Mouse (Mus musculus) 3T3-L1 (cell line): ENCODE results near the gene Tbc1d8.

Experiments used
- DNase-seq: peaks from one replicate; pipeline ENCODE4 v3.0.0-alpha.2; 2015; ENCODE audit warnings: low read depth, low spot score

The Tbc1d8 gene

GRCm38 (mm10) chr1:39478057-39478895 lies at the start of gene Tbc1d8:
Gene Tbc1d8 (minus strand): TSS chr1:39478755.
- peak; percentile 80 for DNase-seq

GRCm38 (mm10) chr1:39528319-39528718 lies 49.8 kb upstream of the Tbc1d8 start:
- no peak for DNase-seq

GRCm38 (mm10) chr1:39527432-39527831 lies 48.9 kb upstream of the Tbc1d8 start:
- DNase-seq = peak; percentile 72

GRCm38 (mm10) chr1:39526371-39527167 lies 48.0 kb upstream of the Tbc1d8 start:
- no peak for DNase-seq

GRCm38 (mm10) chr1:39525763-39526162 lies 47.2 kb upstream of the Tbc1d8 start:
- peak; percentile 65 for DNase-seq

- peak; percentile 71 for DNase-seq
Measured at GRCm38 (mm10) chr1:39522519-39522918, 44.0 kb upstream of the Tbc1d8 start.

GRCm38 (mm10) chr1:39521326-39521725 lies 42.8 kb upstream of the Tbc1d8 start:
- DNase-seq = no peak

- no peak for DNase-seq
Measured at GRCm38 (mm10) chr1:39515303-39515991, 36.9 kb upstream of the Tbc1d8 start.

- DNase-seq = no peak
Measured at GRCm38 (mm10) chr1:39512183-39512582, 33.6 kb upstream of the Tbc1d8 start.

- no peak for DNase-seq
Measured at GRCm38 (mm10) chr1:39511775-39512174, 33.2 kb upstream of the Tbc1d8 start.

GRCm38 (mm10) chr1:39505600-39505999 lies 27.0 kb upstream of the Tbc1d8 start:
- no peak for DNase-seq

- DNase-seq = no peak
Measured at GRCm38 (mm10) chr1:39504261-39504660, 25.7 kb upstream of the Tbc1d8 start.

- no peak for DNase-seq
Measured at GRCm38 (mm10) chr1:39502817-39503633, 24.5 kb upstream of the Tbc1d8 start.

- DNase-seq = no peak
Measured at GRCm38 (mm10) chr1:39499485-39499941, 21.0 kb upstream of the Tbc1d8 start.

GRCm38 (mm10) chr1:39497748-39498147 lies 19.2 kb upstream of the Tbc1d8 start:
- DNase-seq = no peak

- DNase-seq = no peak
Measured at GRCm38 (mm10) chr1:39496995-39497394, 18.4 kb upstream of the Tbc1d8 start.

GRCm38 (mm10) chr1:39493664-39494063 lies 15.1 kb upstream of the Tbc1d8 start:
- DNase-seq = no peak

- DNase-seq = no peak
Measured at GRCm38 (mm10) chr1:39493165-39493564, 14.6 kb upstream of the Tbc1d8 start.

- DNase-seq = no peak
Measured at GRCm38 (mm10) chr1:39487370-39487769, 8.8 kb upstream of the Tbc1d8 start.

GRCm38 (mm10) chr1:39482115-39482815 lies 3.7 kb upstream of the Tbc1d8 start:
- no peak for DNase-seq
